Mouse (Mus musculus): Measurements from ENCODE around the gene Sf3b1. TPM values are rescaled to one million over a fixed set of nuclear protein-coding genes. Genes with fewer than 3 reads are reported as not detected.
"Not testable (repeated sequence)": the region's sequence is repeated elsewhere in the genome, so short reads cannot be mapped to it uniquely, and the experiment has no call there.

Sf3b1 gene
- polyA plus RNA-seq (2012; ENCODE audit: insufficient read depth, low replicate concordance), result 0.52 and 5.0 TPM in 2 replicates

- Histone ChIP-seq H3K27me3 (replicated peaks) (no peaks in the 10 kb centered on the region), H3K36me3 (replicated peaks; ENCODE audit: low read length) (peaks cover 9% of the 10 kb centered on the region), H3K4me1 (peaks cover 64% of the 10 kb centered on the region), H3K9me3 (no peaks in the 10 kb centered on the region), H3K4me3 (replicated peaks) (peak within 1 kb of the TSS; percentile 96)
- TF ChIP-seq FLI1 (IDR thresholded peaks at IDR 0.05; ENCODE audit: low read length) (0 out of 2 replicates have a peak, but pooled peaks have one; percentile 37), GATA1 (IDR thresholded peaks at IDR 0.05; ENCODE audit: borderline replicate concordance, low read length) (no peak)
Measured at GRCm38 (mm10) chr1:55027253-55027801, at the start of gene Sf3b1. TSS of gene Sf3b1 (minus strand) at chr1:55027481.

GRCm38 (mm10) chr1:55076395-55076743 lies 49.1 kb upstream of the Sf3b1 start:
- peaks cover 78% of the 10 kb centered on the region for H3K36me3 ChIP-seq (replicated peaks; ENCODE audit: low read length)
- H3K4me3 ChIP-seq (replicated peaks), result no peak overlapping the region
- no peaks in the 10 kb centered on the region for H3K27me3 ChIP-seq (replicated peaks)
- no peak for TF ChIP-seq FLI1 (IDR thresholded peaks at IDR 0.05; ENCODE audit: low read length)
- no peak for TF ChIP-seq GATA1 (IDR thresholded peaks at IDR 0.05; ENCODE audit: borderline replicate concordance, low read length)
- no peaks in the 10 kb centered on the region for H3K9me3 ChIP-seq
- peaks cover 21% of the 10 kb centered on the region for H3K4me1 ChIP-seq

- TF ChIP-seq GATA1 (IDR thresholded peaks at IDR 0.05; ENCODE audit: borderline replicate concordance, low read length) (no peak), FLI1 (IDR thresholded peaks at IDR 0.05; ENCODE audit: low read length) (no peak)
- Histone ChIP-seq H3K36me3 (replicated peaks; ENCODE audit: low read length) (peaks cover 78% of the 10 kb centered on the region), H3K4me3 (replicated peaks) (no peak overlapping the region), H3K27me3 (replicated peaks) (no peaks in the 10 kb centered on the region), H3K9me3 (no peaks in the 10 kb centered on the region), H3K4me1 (peaks cover 21% of the 10 kb centered on the region)
Measured at GRCm38 (mm10) chr1:55075652-55076394, 48.5 kb upstream of the Sf3b1 start.

- TF ChIP-seq GATA1 (IDR thresholded peaks at IDR 0.05; ENCODE audit: borderline replicate concordance, low read length) (no peak), FLI1 (IDR thresholded peaks at IDR 0.05; ENCODE audit: low read length) (no peak)
- Histone ChIP-seq H3K36me3 (replicated peaks; ENCODE audit: low read length) (peaks cover 78% of the 10 kb centered on the region), H3K27me3 (replicated peaks) (no peaks in the 10 kb centered on the region), H3K9me3 (no peaks in the 10 kb centered on the region), H3K4me1 (peaks cover 21% of the 10 kb centered on the region), H3K4me3 (replicated peaks) (no peak overlapping the region)
Measured at GRCm38 (mm10) chr1:55074757-55075156, 47.5 kb upstream of the Sf3b1 start.

- Histone ChIP-seq H3K4me1 (peaks cover 21% of the 10 kb centered on the region), H3K36me3 (replicated peaks; ENCODE audit: low read length) (peaks cover 80% of the 10 kb centered on the region)
- not testable (repeated sequence) for H3K4me3 ChIP-seq (replicated peaks); H3K27me3 ChIP-seq (replicated peaks); H3K9me3 ChIP-seq
Measured at GRCm38 (mm10) chr1:55072328-55072727, 45.0 kb upstream of the Sf3b1 start.

- Histone ChIP-seq H3K9me3 (no peaks in the 10 kb centered on the region), H3K4me1 (peaks cover 61% of the 10 kb centered on the region), H3K4me3 (replicated peaks) (no peak overlapping the region), H3K36me3 (replicated peaks; ENCODE audit: low read length) (peaks cover 83% of the 10 kb centered on the region), H3K27me3 (replicated peaks) (no peaks in the 10 kb centered on the region)
- no peak for TF ChIP-seq FLI1 (IDR thresholded peaks at IDR 0.05; ENCODE audit: low read length)
- TF ChIP-seq GATA1 (IDR thresholded peaks at IDR 0.05; ENCODE audit: borderline replicate concordance, low read length), result no peak
Measured at GRCm38 (mm10) chr1:55061772-55062171, 34.5 kb upstream of the Sf3b1 start.

GRCm38 (mm10) chr1:55061099-55061498 lies 33.8 kb upstream of the Sf3b1 start:
- Histone ChIP-seq H3K36me3 (replicated peaks; ENCODE audit: low read length) (peaks cover 83% of the 10 kb centered on the region), H3K9me3 (no peaks in the 10 kb centered on the region), H3K4me1 (peaks cover 67% of the 10 kb centered on the region), H3K27me3 (replicated peaks) (no peaks in the 10 kb centered on the region), H3K4me3 (replicated peaks) (no peak overlapping the region)
- TF ChIP-seq GATA1 (IDR thresholded peaks at IDR 0.05; ENCODE audit: borderline replicate concordance, low read length) (no peak), FLI1 (IDR thresholded peaks at IDR 0.05; ENCODE audit: low read length) (no peak)

GRCm38 (mm10) chr1:55058383-55058782 lies 31.1 kb upstream of the Sf3b1 start:
- peaks cover 76% of the 10 kb centered on the region for H3K36me3 ChIP-seq (replicated peaks; ENCODE audit: low read length)
- H3K9me3 ChIP-seq; H3K4me3 ChIP-seq (replicated peaks); H3K27me3 ChIP-seq (replicated peaks): not testable (repeated sequence)
- H3K4me1 ChIP-seq, result peaks cover 90% of the 10 kb centered on the region

- TF ChIP-seq GATA1 (IDR thresholded peaks at IDR 0.05; ENCODE audit: borderline replicate concordance, low read length), result no peak
- TF ChIP-seq FLI1 (IDR thresholded peaks at IDR 0.05; ENCODE audit: low read length), result no peak
- H3K4me3 ChIP-seq (replicated peaks), result no peak overlapping the region
- peaks cover 55% of the 10 kb centered on the region for H3K36me3 ChIP-seq (replicated peaks; ENCODE audit: low read length)
- no peaks in the 10 kb centered on the region for H3K27me3 ChIP-seq (replicated peaks)
- peaks cover 85% of the 10 kb centered on the region for H3K4me1 ChIP-seq
- no peaks in the 10 kb centered on the region for H3K9me3 ChIP-seq
Measured at GRCm38 (mm10) chr1:55055322-55056115, 28.2 kb upstream of the Sf3b1 start.

GRCm38 (mm10) chr1:55053596-55053995 lies 26.3 kb upstream of the Sf3b1 start:
- no peaks in the 10 kb centered on the region for H3K27me3 ChIP-seq (replicated peaks)
- H3K36me3 ChIP-seq (replicated peaks; ENCODE audit: low read length), result peaks cover 45% of the 10 kb centered on the region
- TF ChIP-seq FLI1 (IDR thresholded peaks at IDR 0.05; ENCODE audit: low read length), result no peak
- TF ChIP-seq GATA1 (IDR thresholded peaks at IDR 0.05; ENCODE audit: borderline replicate concordance, low read length), result no peak
- peaks cover 3% of the 10 kb centered on the region; the same call in 1 of the 2 replicates for H3K9me3 ChIP-seq
- H3K4me3 ChIP-seq (replicated peaks), result peak overlapping the region; percentile 93
- peaks cover 69% of the 10 kb centered on the region for H3K4me1 ChIP-seq
